Mouse (Mus musculus): ENCODE data around the gene Hbb-y. TPM values are rescaled to one million over a fixed set of nuclear protein-coding genes. Genes with fewer than 3 reads are reported as not detected.

Gene Hbb-y
- polyA plus RNA-seq (2014; fragmentation: Nextera tagmentation; extraction: Ambion mirVana) = 15,021 and 16,786 TPM in 2 replicates

DNA sequence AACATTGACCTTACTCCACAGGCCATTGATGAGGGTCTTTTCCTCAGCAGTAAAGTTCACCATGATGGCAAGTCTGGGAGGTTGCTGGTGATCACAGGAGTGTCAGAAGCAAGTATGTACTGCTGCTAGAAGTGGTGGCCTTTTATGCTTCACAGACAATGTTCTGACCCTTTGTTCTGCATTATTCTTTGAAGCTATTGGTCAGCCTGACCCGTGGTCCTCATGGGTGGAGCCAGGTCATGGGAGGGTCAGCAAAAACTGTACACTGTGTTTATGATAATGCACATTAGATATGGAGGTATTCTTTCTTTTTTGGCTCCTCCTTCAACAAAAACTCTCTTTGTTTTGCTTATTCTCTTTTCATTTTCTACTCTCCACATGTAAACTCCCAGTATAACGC is at the start of gene Hbb-y:
TSS of gene Hbb-y (minus strand) at position 127 of the 400 bp plus-strand sequence.
- H3K4me2 ChIP-seq = no peak within 1 kb of the TSS

DNA sequence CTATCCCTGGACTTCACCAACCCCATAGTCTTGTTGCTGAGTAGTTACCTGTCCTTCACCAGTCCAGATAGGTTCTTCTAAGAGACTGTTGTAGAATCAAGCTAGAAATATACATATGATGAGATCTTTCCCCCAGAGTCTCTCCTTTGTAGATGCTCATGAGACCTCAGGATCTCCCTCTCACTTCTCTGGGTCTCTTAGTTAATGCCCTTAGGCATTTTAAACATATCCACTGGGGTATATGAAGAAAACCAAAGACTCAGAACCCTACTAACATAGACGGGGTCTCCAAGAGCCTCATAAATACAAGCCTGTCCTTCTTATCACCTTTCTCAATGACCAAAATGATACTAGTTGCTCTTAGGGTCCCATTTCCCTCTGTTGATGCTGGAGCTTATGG is 41.4 kb upstream of the Hbb-y start, which contains the start of gene Olfr64:
TSS of gene Olfr64 (minus strand) at position 101 of the 400 bp plus-strand sequence.
- ATAC-seq (replicated peaks; ENCODE audit: low FRiP score) = no peak
- 87% methylated on average over 1 of the region's 1 CpGs for WGBS
- H3K27ac ChIP-seq (ENCODE audit: low read depth, low read length) = no peak within 1 kb of the TSS

More for the DNA sequence above, at the start of gene Hbb-y:
- ATAC-seq (replicated peaks; ENCODE audit: low FRiP score) = peak; percentile 44
- WGBS = 62% methylated on average over 2 of the region's 2 CpGs
- Histone ChIP-seq H3K27ac (ENCODE audit: low read depth, low read length) (peak within 1 kb of the TSS; percentile 9), H3K4me1 (replicated peaks; ENCODE audit: control insufficient read depth, insufficient read depth, low read length) (peaks cover 10% of the 10 kb centered on the region), H3K9ac (ENCODE audit: low read depth, low read length) (no peak within 1 kb of the TSS), H3K4me3 (ENCODE audit: low read depth, low read length) (no peak within 1 kb of the TSS), H3K36me3 (ENCODE audit: control insufficient read depth, insufficient read depth, low read length) (no peaks in the 10 kb centered on the region), H3K9me3 (ENCODE audit: control insufficient read depth, low read length) (no peaks in the 10 kb centered on the region), H3K27me3 (replicated peaks; ENCODE audit: control insufficient read depth, insufficient read depth, low read length) (no peaks in the 10 kb centered on the region)
- DNase-seq (ENCODE audit: low spot score) = no peak

DNA sequence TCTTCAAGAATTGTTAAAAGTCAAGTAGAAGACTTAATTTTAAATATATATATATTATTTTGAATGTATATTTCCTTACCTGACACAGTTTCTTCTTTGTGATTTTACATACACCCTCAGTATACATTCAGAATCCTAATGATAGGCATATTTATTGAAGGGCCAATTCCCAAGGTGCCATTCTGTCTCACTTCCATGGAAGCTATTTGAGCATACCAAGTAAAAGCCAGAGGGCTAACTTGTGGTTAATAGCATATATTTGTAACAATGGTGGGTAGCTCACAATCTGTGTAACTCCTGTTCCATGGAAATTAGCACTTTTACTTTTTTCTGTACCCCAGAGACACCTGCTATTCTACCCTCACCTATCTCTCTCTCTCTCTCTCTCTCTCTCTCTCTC is 33.1 kb upstream of the Hbb-y start, which contains the start of gene Olfr66:
TSS of gene Olfr66 (minus strand) at position 101 of the 400 bp plus-strand sequence.
- Histone ChIP-seq H3K9me3 (ENCODE audit: control insufficient read depth, low read length) (no peaks in the 10 kb centered on the region), H3K9ac (ENCODE audit: low read depth, low read length) (no peak within 1 kb of the TSS), H3K27ac (ENCODE audit: low read depth, low read length) (no peak within 1 kb of the TSS), H3K4me1 (replicated peaks; ENCODE audit: control insufficient read depth, insufficient read depth, low read length) (no peaks in the 10 kb centered on the region), H3K27me3 (replicated peaks; ENCODE audit: control insufficient read depth, insufficient read depth, low read length) (no peaks in the 10 kb centered on the region), H3K4me2 (no peak within 1 kb of the TSS), H3K36me3 (ENCODE audit: control insufficient read depth, insufficient read depth, low read length) (no peaks in the 10 kb centered on the region), H3K4me3 (ENCODE audit: low read depth, low read length) (no peak within 1 kb of the TSS)
- DNase-seq (ENCODE audit: low spot score) (no peak), ATAC-seq (replicated peaks; ENCODE audit: low FRiP score) (no peak)

More for the DNA sequence above, 41.4 kb upstream of the Hbb-y start, which contains the start of gene Olfr64:
- Histone ChIP-seq H3K9ac (ENCODE audit: low read depth, low read length) (no peak within 1 kb of the TSS), H3K36me3 (ENCODE audit: control insufficient read depth, insufficient read depth, low read length) (no peaks in the 10 kb centered on the region), H3K4me3 (ENCODE audit: low read depth, low read length) (no peak within 1 kb of the TSS), H3K9me3 (ENCODE audit: control insufficient read depth, low read length) (no peaks in the 10 kb centered on the region), H3K4me1 (replicated peaks; ENCODE audit: control insufficient read depth, insufficient read depth, low read length) (no peaks in the 10 kb centered on the region), H3K27me3 (replicated peaks; ENCODE audit: control insufficient read depth, insufficient read depth, low read length) (no peaks in the 10 kb centered on the region), H3K4me2 (no peak within 1 kb of the TSS)
- no peak for DNase-seq (ENCODE audit: low spot score)

DNA sequence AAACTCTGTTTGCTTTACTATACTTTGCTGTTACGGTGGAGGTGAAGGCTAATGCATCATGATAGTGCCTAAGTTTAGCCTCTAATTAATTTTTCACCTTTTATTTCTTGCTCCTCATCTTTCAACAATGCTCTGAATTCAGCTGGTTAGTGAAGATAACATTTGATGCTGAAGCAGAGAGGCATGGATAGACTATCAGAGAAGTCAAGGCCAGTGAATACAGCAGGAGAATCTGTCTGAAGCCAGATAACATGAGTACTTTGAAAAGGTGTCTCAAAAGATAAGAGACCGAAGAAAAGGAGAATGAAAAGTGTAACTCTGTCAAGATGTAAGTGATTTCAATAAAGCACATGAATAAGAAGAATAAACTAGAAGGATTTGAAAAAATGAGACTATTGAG is 24.1 kb upstream of the Hbb-y start:
- Histone ChIP-seq H3K4me3 (ENCODE audit: low read depth, low read length) (no peak overlapping the region), H3K4me1 (replicated peaks; ENCODE audit: control insufficient read depth, insufficient read depth, low read length) (peaks cover 13% of the 10 kb centered on the region), H3K9me3 (ENCODE audit: control insufficient read depth, low read length) (no peaks in the 10 kb centered on the region), H3K27me3 (replicated peaks; ENCODE audit: control insufficient read depth, insufficient read depth, low read length) (no peaks in the 10 kb centered on the region), H3K9ac (ENCODE audit: low read depth, low read length) (no peak overlapping the region), H3K27ac (ENCODE audit: low read depth, low read length) (no peak overlapping the region), H3K36me3 (ENCODE audit: control insufficient read depth, insufficient read depth, low read length) (no peaks in the 10 kb centered on the region), H3K4me2 (no peak overlapping the region)
- WGBS = 51% methylated on average over 2 of the region's 2 CpGs
- DNase-seq (ENCODE audit: low spot score) (no peak), ATAC-seq (replicated peaks; ENCODE audit: low FRiP score) (peak; percentile 91)

DNA sequence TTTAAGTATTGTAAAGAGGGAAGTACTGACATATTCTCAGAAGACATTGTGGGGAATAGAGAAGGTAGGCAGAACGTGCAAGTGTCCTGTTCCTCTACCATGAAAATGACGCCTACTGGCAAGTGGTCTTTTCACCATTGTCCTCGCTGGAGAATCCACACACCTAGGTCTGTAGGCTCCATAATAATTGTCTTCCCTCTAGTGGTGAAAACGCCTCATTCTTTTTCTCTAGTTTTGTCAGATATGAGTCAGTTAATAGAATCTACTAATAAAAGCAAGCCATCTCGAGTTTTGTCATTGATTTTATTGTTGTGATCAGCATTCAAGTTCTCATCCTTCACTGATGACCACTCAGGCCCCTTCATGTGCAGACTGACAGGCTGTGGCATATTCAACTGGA is 21.4 kb upstream of the Hbb-y start:
- H3K4me2 ChIP-seq = no peak overlapping the region
- H3K9me3 ChIP-seq (ENCODE audit: control insufficient read depth, low read length) = no peaks in the 10 kb centered on the region
- DNase-seq (ENCODE audit: low spot score) = no peak
- H3K9ac ChIP-seq (ENCODE audit: low read depth, low read length) = 0 out of 2 replicates have a peak overlapping the region, but pooled peaks have one; percentile 46
- H3K27ac ChIP-seq (ENCODE audit: low read depth, low read length) = peak overlapping the region; percentile 84
- no peak for ATAC-seq (replicated peaks; ENCODE audit: low FRiP score)
- no peak overlapping the region for H3K4me3 ChIP-seq (ENCODE audit: low read depth, low read length)
- no peaks in the 10 kb centered on the region for H3K27me3 ChIP-seq (replicated peaks; ENCODE audit: control insufficient read depth, insufficient read depth, low read length)
- no peaks in the 10 kb centered on the region for H3K36me3 ChIP-seq (ENCODE audit: control insufficient read depth, insufficient read depth, low read length)
- peaks cover 17% of the 10 kb centered on the region for H3K4me1 ChIP-seq (replicated peaks; ENCODE audit: control insufficient read depth, insufficient read depth, low read length)
- WGBS = 38% methylated on average over 5 of the region's 5 CpGs

DNA sequence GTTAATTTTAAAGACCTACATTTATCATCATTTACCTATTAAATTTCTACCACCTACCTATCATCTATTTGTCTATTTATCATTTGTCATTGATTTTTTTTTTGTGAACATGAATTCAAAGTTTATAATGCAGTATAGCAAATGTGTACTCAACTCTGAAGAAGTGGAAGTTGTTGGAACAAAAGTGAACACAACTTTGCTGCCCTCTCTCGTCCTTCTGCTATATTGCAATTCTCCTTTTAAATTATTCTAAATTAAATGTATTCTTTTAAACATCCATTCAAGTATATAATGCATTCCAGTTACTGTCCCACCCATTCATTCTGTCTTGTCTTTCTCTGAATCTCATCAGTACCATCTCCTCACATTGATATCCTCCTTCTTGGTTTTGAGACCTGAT is 20.0 kb upstream of the Hbb-y start:
- Histone ChIP-seq H3K27ac (ENCODE audit: low read depth, low read length) (peak overlapping the region; percentile 64), H3K4me3 (ENCODE audit: low read depth, low read length) (no peak overlapping the region), H3K4me2 (no peak overlapping the region), H3K36me3 (ENCODE audit: control insufficient read depth, insufficient read depth, low read length) (no peaks in the 10 kb centered on the region), H3K4me1 (replicated peaks; ENCODE audit: control insufficient read depth, insufficient read depth, low read length) (peaks cover 18% of the 10 kb centered on the region), H3K9ac (ENCODE audit: low read depth, low read length) (no peak overlapping the region), H3K27me3 (replicated peaks; ENCODE audit: control insufficient read depth, insufficient read depth, low read length) (no peaks in the 10 kb centered on the region), H3K9me3 (ENCODE audit: control insufficient read depth, low read length) (no peaks in the 10 kb centered on the region)
- no peak for ATAC-seq (replicated peaks; ENCODE audit: low FRiP score)
- DNase-seq (ENCODE audit: low spot score) = no peak
- WGBS = 2% methylated on average over 1 of the region's 1 CpGs

DNA sequence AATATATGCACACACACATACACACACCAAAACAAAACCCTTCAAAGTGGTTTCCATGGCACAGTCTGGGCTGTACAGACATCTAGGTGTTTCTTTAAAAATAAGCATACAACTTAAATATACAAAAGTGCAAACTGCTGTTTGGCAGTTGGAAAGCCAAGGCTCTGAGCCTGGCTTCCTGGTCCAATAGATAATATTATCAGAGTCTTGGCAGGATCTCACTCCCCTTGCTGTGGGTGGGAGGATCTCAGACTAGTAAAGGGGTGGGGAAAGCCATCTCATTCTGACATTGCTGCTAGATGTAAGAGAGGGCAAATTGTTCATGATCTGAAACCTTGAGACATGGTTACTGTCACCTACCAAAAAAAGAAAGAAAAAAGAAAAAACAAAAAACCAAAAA is 17.7 kb upstream of the Hbb-y start:
- Histone ChIP-seq H3K4me1 (replicated peaks; ENCODE audit: control insufficient read depth, insufficient read depth, low read length) (peaks cover 14% of the 10 kb centered on the region), H3K4me3 (ENCODE audit: low read depth, low read length) (no peak overlapping the region), H3K9ac (ENCODE audit: low read depth, low read length) (peak overlapping the region; percentile 57), H3K9me3 (ENCODE audit: control insufficient read depth, low read length) (no peaks in the 10 kb centered on the region), H3K4me2 (peak overlapping the region; percentile 41), H3K36me3 (ENCODE audit: control insufficient read depth, insufficient read depth, low read length) (no peaks in the 10 kb centered on the region), H3K27ac (ENCODE audit: low read depth, low read length) (peak overlapping the region; percentile 97), H3K27me3 (replicated peaks; ENCODE audit: control insufficient read depth, insufficient read depth, low read length) (no peaks in the 10 kb centered on the region)
- ATAC-seq (replicated peaks; ENCODE audit: low FRiP score) = peak; percentile 89
- DNase-seq (ENCODE audit: low spot score) = no peak

DNA sequence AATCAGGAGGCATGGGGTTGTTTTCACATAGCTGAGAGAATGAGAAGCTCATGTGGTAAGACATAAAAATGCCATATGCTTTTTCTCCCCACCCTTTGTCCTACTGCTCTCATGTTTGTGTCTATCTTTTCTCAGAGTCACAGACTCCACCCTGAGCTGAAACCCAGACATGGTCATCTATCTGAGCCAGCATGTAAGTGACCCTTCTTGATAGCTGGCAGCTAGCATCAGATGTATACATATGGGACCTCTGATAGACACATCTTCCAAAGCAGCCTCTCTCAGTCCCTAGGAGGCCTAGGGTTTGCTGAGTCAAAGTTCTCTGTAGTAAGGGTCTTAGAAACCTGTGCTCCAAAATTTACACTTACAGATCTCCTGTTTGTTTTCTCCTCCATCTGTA is 12.7 kb upstream of the Hbb-y start:
- H3K36me3 ChIP-seq (ENCODE audit: control insufficient read depth, insufficient read depth, low read length) = no peaks in the 10 kb centered on the region
- no peaks in the 10 kb centered on the region for H3K27me3 ChIP-seq (replicated peaks; ENCODE audit: control insufficient read depth, insufficient read depth, low read length)
- ATAC-seq (replicated peaks; ENCODE audit: low FRiP score) (peak; percentile 93), DNase-seq (ENCODE audit: low spot score) (no peak)
- peak overlapping the region; percentile 97 for H3K27ac ChIP-seq (ENCODE audit: low read depth, low read length)
- no peaks in the 10 kb centered on the region for H3K9me3 ChIP-seq (ENCODE audit: control insufficient read depth, low read length)
- no peak overlapping the region; the same call in 1 of the 2 replicates for H3K4me3 ChIP-seq (ENCODE audit: low read depth, low read length)
- H3K4me1 ChIP-seq (replicated peaks; ENCODE audit: control insufficient read depth, insufficient read depth, low read length) = peaks cover 22% of the 10 kb centered on the region
- peak overlapping the region; percentile 57 for H3K9ac ChIP-seq (ENCODE audit: low read depth, low read length)
- H3K4me2 ChIP-seq = peak overlapping the region; percentile 46

DNA sequence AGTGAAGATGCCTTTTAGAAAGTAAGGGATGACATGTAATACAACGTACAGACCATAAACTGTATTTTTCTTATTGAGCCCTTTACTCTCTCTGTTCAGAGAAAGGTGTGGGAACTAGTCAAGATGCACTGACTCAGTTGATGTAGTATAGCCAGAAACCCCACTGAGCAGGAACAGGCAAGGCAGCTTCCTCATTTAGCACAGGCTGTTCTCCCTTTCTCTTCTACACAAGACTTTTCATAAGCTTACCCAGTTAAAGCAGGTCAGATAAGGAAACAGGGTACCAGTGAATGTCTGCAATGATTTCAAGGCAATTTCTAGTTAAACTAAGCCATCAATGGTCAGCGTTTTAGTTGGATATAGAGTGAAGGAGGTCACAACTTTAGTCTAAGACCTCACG is 8.5 kb upstream of the Hbb-y start:
- Histone ChIP-seq H3K27me3 (replicated peaks; ENCODE audit: control insufficient read depth, insufficient read depth, low read length) (no peaks in the 10 kb centered on the region), H3K36me3 (ENCODE audit: control insufficient read depth, insufficient read depth, low read length) (no peaks in the 10 kb centered on the region), H3K27ac (ENCODE audit: low read depth, low read length) (peak overlapping the region; percentile 83), H3K4me3 (ENCODE audit: low read depth, low read length) (no peak overlapping the region), H3K9me3 (ENCODE audit: control insufficient read depth, low read length) (no peaks in the 10 kb centered on the region), H3K9ac (ENCODE audit: low read depth, low read length) (peak overlapping the region; percentile 53; the same call in 1 of the 2 replicates), H3K4me2 (peak overlapping the region; percentile 38), H3K4me1 (replicated peaks; ENCODE audit: control insufficient read depth, insufficient read depth, low read length) (peaks cover 25% of the 10 kb centered on the region)
- no peak for ATAC-seq (replicated peaks; ENCODE audit: low FRiP score)
- WGBS = 62% methylated on average over 3 of the region's 3 CpGs
- DNase-seq (ENCODE audit: low spot score) = no peak
